Mouse (Mus musculus) effector memory CD4-positive, alpha-beta T cell, adult 5 months (primary cell): ENCODE measurements around the gene Fam216b. TPM values are rescaled to one million over a fixed set of nuclear protein-coding genes. Genes with fewer than 3 reads are reported as not detected.

Experiments used
- polyA plus RNA-seq: library from polyadenylated mRNA; unstranded; fragments of 100-300 nt; shearing (Covaris generic); gene quantifications from one replicate; pipeline ENCODE4 v1.2.1, GENCODE M21; 2017

Gene Fam216b
- polyA plus RNA-seq, result not detected

GRCm38 (mm10) chr14:78088907-78089306 is at the start of gene Fam216b:
Gene Fam216b (minus strand): TSS chr14:78089007.

Other genes starting within 250 kb of the Fam216b start
- 169 TPM for gene Dnajc15, start 213.9 kb downstream of the Fam216b start, polyA plus RNA-seq
- gene Epsti1, start 184.8 kb downstream of the Fam216b start, polyA plus RNA-seq, result 120 TPM
- gene Tnfsf11, start 219.0 kb upstream of the Fam216b start, polyA plus RNA-seq, result 159 TPM